9 mouse cellular contexts compared by ENCODE assay signal in genomic region chr9:41328056-41328455, GRCm38 (mm10).
DNase-seq lines count a peak whose midpoint lies in the region; ATAC-seq and TF ChIP-seq lines count a peak whose summit lies in the region.
"Had no signal": no experiment of that assay in that cellular context is flagged by ENCODE, and none has a peak within 500 bp of the region (broad histone marks: within the 10 kb centered on the region; RNA-seq: fewer than 3 reads in every experiment).

No protein-coding gene starts in this region.

- H3K4me1 ChIP-seq in heart, embryonic 15.5 days (replicated peaks) = peaks cover 21% of the 10 kb centered on the region
- peaks cover 37% of the 10 kb centered on the region for H3K4me1 ChIP-seq in midbrain, embryonic 12.5 days

- no peak for ATAC-seq in heart, embryonic 15.5 days (replicated peaks; ENCODE audit: insufficient number of reproducible peaks, insufficient read depth, low FRiP score, low read depth)
- no peak for ATAC-seq in midbrain, embryonic 12.5 days (ENCODE audit: low FRiP score, low read depth)

- DNase-seq in heart, adult 8-10 months (ENCODE audit: low spot score) = peak; percentile 11
- no peak for DNase-seq in heart, postnatal 36 days
- DNase-seq in brain, embryonic 14.5 days (ENCODE audit: low read depth) = peak; percentile 45
- DNase-seq in adrenal gland, postnatal 25 days = no peak
- no peak for DNase-seq in urinary bladder, postnatal 36 days (ENCODE audit: low spot score in 2 of 2)
- no peak for DNase-seq in urinary bladder, postnatal 10 days (ENCODE audit: low spot score)
- DNase-seq: adrenal gland, adult 8-10 months had no signal

- no peak overlapping the region for H3K9ac ChIP-seq in heart, embryonic 15.5 days
- no peak overlapping the region for H3K9ac ChIP-seq in midbrain, embryonic 12.5 days (replicated peaks)

- H3K9me3 ChIP-seq in heart, embryonic 15.5 days (replicated peaks) = no peaks in the 10 kb centered on the region
- H3K9me3 ChIP-seq in midbrain, embryonic 12.5 days = no peaks in the 10 kb centered on the region

- H3K4me3 ChIP-seq in heart, embryonic 15.5 days = 0 out of 2 replicates have a peak overlapping the region, but pooled peaks have one; percentile 2
- peak overlapping the region; percentile 29 for H3K4me3 ChIP-seq in midbrain, embryonic 12.5 days

- intact Hi-C loops in heart, postnatal 36 days (cut with DNase I) = loop anchor here (5.0 kb wide), 4 partner anchors 49 to 624 kb away; no protein-coding TSS in a partner anchor

- no peak for TF ChIP-seq POLR2A in brain, embryonic 14.5 days (IDR thresholded peaks at IDR 0.05; ENCODE audit: borderline replicate concordance, extremely low read depth, insufficient read depth, insufficient read length, poor library complexity, severe bottlenecking)

- TF ChIP-seq CTCF in brain, embryonic 14.5 days (IDR thresholded peaks at IDR 0.05; ENCODE audit: borderline replicate concordance, extremely low read depth, insufficient read depth, insufficient read length) = no peak

- H3K27me3 ChIP-seq in heart, embryonic 15.5 days = no peaks in the 10 kb centered on the region
- H3K27me3 ChIP-seq in midbrain, embryonic 12.5 days = no peaks in the 10 kb centered on the region

- no peaks in the 10 kb centered on the region for H3K36me3 ChIP-seq in heart, embryonic 15.5 days
- H3K36me3 ChIP-seq in midbrain, embryonic 12.5 days = no peaks in the 10 kb centered on the region

- H3K27ac ChIP-seq in heart, embryonic 15.5 days = 0 out of 2 replicates have a peak overlapping the region, but pooled peaks have one; percentile 37
- H3K27ac ChIP-seq in midbrain, embryonic 12.5 days (replicated peaks) = peak overlapping the region; percentile 87

- H3K4me2 ChIP-seq in heart, embryonic 15.5 days = peak overlapping the region; percentile 40
- peak overlapping the region; percentile 43 for H3K4me2 ChIP-seq in midbrain, embryonic 12.5 days (replicated peaks)

- 11% methylated on average over 1 of the region's 1 CpGs for WGBS in heart, embryonic 15.5 days
- 2% methylated on average over 1 of the region's 1 CpGs for WGBS in midbrain, embryonic 12.5 days

Comparison
In these comparisons a context has a peak if more than half of its experiments do, and no peak if none do; other contexts are left out.
1. DNase-seq: peak in heart, adult 8-10 months (single experiment) and brain, embryonic 14.5 days (single experiment); none in heart, postnatal 36 days (0 of 2), adrenal gland, postnatal 25 days (single experiment), urinary bladder, postnatal 36 days (0 of 2) and urinary bladder, postnatal 10 days (single experiment).